Comparison of ENCODE assay signal across 7 mouse cellular contexts in the genomic region with DNA sequence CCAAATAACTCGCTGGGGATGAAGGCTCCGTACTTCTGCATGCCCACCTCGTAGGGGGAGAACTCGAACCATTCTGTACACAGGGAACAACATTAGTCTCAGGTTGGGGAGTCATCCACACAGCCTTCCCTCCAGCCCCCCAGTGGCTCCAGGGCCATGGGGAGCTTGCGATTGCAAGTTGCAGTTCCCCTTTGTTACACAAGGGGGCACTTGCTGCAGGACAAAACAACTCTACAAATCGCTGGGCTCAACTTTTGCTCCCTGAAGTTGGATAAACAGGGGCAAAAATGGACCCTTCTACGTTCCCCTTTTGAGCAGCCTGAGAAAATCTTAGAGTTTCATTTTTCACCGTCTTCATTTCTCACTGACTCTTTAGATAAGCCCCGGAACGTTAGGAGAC. TPM values are rescaled to one million over a fixed set of nuclear protein-coding genes. Genes with fewer than 3 reads are reported as not detected.
DNase-seq lines count a peak whose midpoint lies in the region; ATAC-seq and TF ChIP-seq lines count a peak whose summit lies in the region.

No protein-coding gene starts in this region.

- peak; percentile 82 for TF ChIP-seq CTCF in liver, postnatal 0 days (IDR thresholded peaks at IDR 0.05; ENCODE audit: low read depth)

- ATAC-seq in embryonic facial prominence, embryonic 13.5 days (ENCODE audit: insufficient number of reproducible peaks, insufficient read depth, low FRiP score, low TSS enrichment, low read depth): no peak
- ATAC-seq in liver, postnatal 0 days: no peak

- H3K27me3 ChIP-seq in embryonic facial prominence, embryonic 13.5 days: peaks cover 4% of the 10 kb centered on the region; the same call in 1 of the 2 replicates
- H3K27me3 ChIP-seq in liver, postnatal 0 days (ENCODE audit: insufficient read depth, low read length): no peaks in the 10 kb centered on the region

- no peak overlapping the region for H3K9ac ChIP-seq in embryonic facial prominence, embryonic 13.5 days
- no peak overlapping the region for H3K9ac ChIP-seq in liver, postnatal 0 days (replicated peaks)

- 0 out of 2 replicates have a peak, but pooled peaks cover 5% of the 10 kb centered on the region for H3K4me1 ChIP-seq in embryonic facial prominence, embryonic 13.5 days
- no peaks in the 10 kb centered on the region for H3K4me1 ChIP-seq in liver, postnatal 0 days (ENCODE audit: insufficient read depth)

- no peak for TF ChIP-seq EP300 in liver, postnatal 0 days (IDR thresholded peaks at IDR 0.05; ENCODE audit: low read depth)

- H3K27ac ChIP-seq in embryonic facial prominence, embryonic 13.5 days: no peak overlapping the region
- no peak overlapping the region for H3K27ac ChIP-seq in liver, postnatal 0 days (ENCODE audit: low read depth)

- no peak overlapping the region for H3K4me3 ChIP-seq in embryonic facial prominence, embryonic 13.5 days
- no peak overlapping the region for H3K4me3 ChIP-seq in liver, postnatal 0 days (ENCODE audit: low read depth, low read length)

- H3K36me3 ChIP-seq in embryonic facial prominence, embryonic 13.5 days: no peaks in the 10 kb centered on the region
- no peaks in the 10 kb centered on the region for H3K36me3 ChIP-seq in liver, postnatal 0 days (replicated peaks; ENCODE audit: insufficient read depth, low read length)

- DNase-seq in urinary bladder, postnatal 14 days (ENCODE audit: low spot score): peak; percentile 64
- no peak for DNase-seq in urinary bladder, adult 18-20 months (ENCODE audit: low spot score in 2 of 2)
- peak; percentile 22 to 31 for DNase-seq in adrenal gland, postnatal 4 days (ENCODE audit: low spot score in 2 of 2)
- peak; percentile 38 for DNase-seq in kidney, adult 9 months
- peak; percentile 59 for DNase-seq in liver, postnatal 0 days
- peak; percentile 70 for DNase-seq in retina, postnatal 1 day

- peak overlapping the region; percentile 24 for H3K4me2 ChIP-seq in embryonic facial prominence, embryonic 13.5 days
- no peak overlapping the region for H3K4me2 ChIP-seq in liver, postnatal 0 days (ENCODE audit: low read depth, low read length)

- WGBS in embryonic facial prominence, embryonic 13.5 days: 20% methylated on average over 10 of the region's 10 CpGs
- 26% methylated on average over 10 of the region's 10 CpGs for WGBS in liver, postnatal 0 days (ENCODE audit: insufficient replicate concordance)

- no peaks in the 10 kb centered on the region for H3K9me3 ChIP-seq in embryonic facial prominence, embryonic 13.5 days
- H3K9me3 ChIP-seq in liver, postnatal 0 days (ENCODE audit: low read length): no peaks in the 10 kb centered on the region

RNA-seq across cellular contexts. Expression of a gene that starts 19.3 kb away (rescaled TPM):
- total RNA-seq in adrenal gland, postnatal 4 days (2021): 10 to 100 TPM; 46.6 to 47.0 TPM
- 22.9 and 23.7 TPM in 2 replicates for polyA plus RNA-seq in embryonic facial prominence, embryonic 13.5 days (2015; fragmentation: Nextera tagmentation; extraction: Ambion mirVana)
- 20.8 and 29.2 TPM in 2 replicates for polyA plus RNA-seq in liver, postnatal 0 days (2015; fragmentation: Nextera tagmentation; extraction: Ambion mirVana)

Comparison
In these comparisons a context has a peak if more than half of its experiments do, and no peak if none do; other contexts are left out.
1. DNase-seq: peak in urinary bladder, postnatal 14 days (single experiment), adrenal gland, postnatal 4 days (2 of 2), kidney, adult 9 months (single experiment), liver, postnatal 0 days (single experiment) and retina, postnatal 1 day (single experiment); none in urinary bladder, adult 18-20 months (0 of 2).